Mouse (Mus musculus) neural tube, embryonic 15.5 days (tissue): ENCODE measurements at regions not wholly inside any gene's neighbourhood (a gene's known extent, or its start where the extent isn't known, plus 50 kb on each side); places are given as distances from the start of the nearest gene placed in this dataset.

Experiments
- ATAC-seq: fragments of 200-750 bp; cut with Nextera tagmentation; 2 replicates; pipeline ENCODE4 v1.8.0; 2017; ENCODE audit warnings: mild to moderate bottlenecking, moderate TSS enrichment, moderate library complexity; ENCODE audit not compliant: low FRiP score
- H3K27ac ChIP-seq: fragments of 300-500 bp; sonication (generic); replicated peaks from 2 replicates; pipeline ENCODE4 v1.5.1; 2015; ENCODE audit warnings: mild to moderate bottlenecking, inconsistent platforms
- H3K27me3 ChIP-seq: fragments of 300-500 bp; sonication (generic); replicated peaks from 2 replicates; pipeline ENCODE4 v1.6.1; 2015; ENCODE audit warnings: inconsistent platforms
- H3K36me3 ChIP-seq: fragments of 300-500 bp; sonication (generic); 2 replicates; pipeline ENCODE4 v1.6.1; 2015; ENCODE audit warnings: inconsistent platforms
- H3K4me1 ChIP-seq: fragments of 300-500 bp; sonication (generic); 2 replicates; pipeline ENCODE4 v1.6.1; 2015; ENCODE audit warnings: inconsistent platforms
- H3K4me2 ChIP-seq: fragments of 300-500 bp; sonication (generic); 2 replicates; pipeline ENCODE4 v1.6.1; 2015; ENCODE audit warnings: inconsistent platforms, mild to moderate bottlenecking, moderate library complexity
- H3K4me3 ChIP-seq: fragments of 300-500 bp; sonication (generic); replicated peaks from 2 replicates; pipeline ENCODE4 v1.5.1; 2015; ENCODE audit warnings: mild to moderate bottlenecking, inconsistent platforms
- H3K9ac ChIP-seq: fragments of 300-500 bp; sonication (generic); replicated peaks from 2 replicates; pipeline ENCODE4 v1.6.1; 2015; ENCODE audit warnings: mild to moderate bottlenecking, inconsistent platforms
- H3K9me3 ChIP-seq: fragments of 300-500 bp; sonication (generic); replicated peaks from 2 replicates; pipeline ENCODE4 v1.6.1; 2016; ENCODE audit warnings: inconsistent platforms
- WGBS: fragments of 180-500 bp; shearing (Covaris S2); methylation state at CpG from one replicate; pipeline ENCODE4 v1.1.7; 2015; ENCODE audit warnings: mixed read lengths; 5-methylcytosine and 5-hydroxymethylcytosine counted together

DNA sequence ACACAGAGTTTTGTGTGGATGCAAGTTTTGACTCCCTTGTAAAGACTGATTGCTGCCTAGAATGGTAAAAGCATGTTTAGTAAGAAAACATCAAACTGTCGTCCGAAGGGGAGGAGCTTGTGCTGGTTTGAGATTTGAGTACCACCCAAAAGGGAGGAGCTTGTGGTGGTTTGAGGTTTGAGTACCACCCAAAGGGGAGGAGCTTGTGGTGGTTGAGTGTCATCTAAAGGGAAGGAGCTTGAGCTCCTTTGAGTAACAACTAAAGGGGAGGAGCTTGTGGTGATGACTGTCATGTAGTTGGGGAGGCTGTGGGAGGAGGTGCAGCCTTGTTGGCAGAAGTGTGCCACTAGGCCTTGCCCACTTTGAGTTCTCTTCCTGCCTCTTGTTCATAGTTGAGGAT lies 192.8 kb upstream of the Ajap1 start:
- no peak overlapping the region for H3K4me3 ChIP-seq
- no peaks in the 10 kb centered on the region for H3K4me1 ChIP-seq
- H3K9me3 ChIP-seq = no peaks in the 10 kb centered on the region
- H3K36me3 ChIP-seq = no peaks in the 10 kb centered on the region
- H3K9ac ChIP-seq = no peak overlapping the region
- H3K27me3 ChIP-seq = no peaks in the 10 kb centered on the region
- H3K4me2 ChIP-seq = no peak overlapping the region
- 73% methylated on average over 2 of the region's 2 CpGs for WGBS
- no peak for ATAC-seq
- no peak overlapping the region for H3K27ac ChIP-seq

DNA sequence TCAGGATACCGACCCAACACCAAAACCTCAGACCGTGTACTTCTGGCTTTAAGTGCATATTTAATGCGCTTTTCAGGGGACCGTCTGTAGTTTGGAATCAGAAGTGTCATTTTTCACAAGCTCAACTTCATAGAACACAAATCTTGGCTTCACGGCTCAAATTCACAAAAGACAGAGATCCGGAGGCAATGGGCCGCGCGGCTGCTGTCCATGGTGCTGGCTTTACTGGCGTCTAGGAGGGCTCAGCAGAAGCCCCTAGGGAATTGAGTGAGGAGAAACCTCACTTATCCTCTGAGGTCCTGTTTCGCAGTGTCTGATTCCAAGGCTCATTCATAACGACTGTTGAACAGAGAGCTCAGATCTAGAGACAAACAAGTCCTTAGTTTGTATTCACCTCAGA lies 196.5 kb upstream of the Ajap1 start:
- WGBS = 36% methylated on average over 12 of the region's 12 CpGs
- no peak overlapping the region for H3K27ac ChIP-seq
- H3K9ac ChIP-seq = no peak overlapping the region
- H3K9me3 ChIP-seq = no peaks in the 10 kb centered on the region
- ATAC-seq = no peak
- no peak overlapping the region for H3K4me3 ChIP-seq
- H3K4me1 ChIP-seq = peaks cover 3% of the 10 kb centered on the region; the same call in 1 of the 2 replicates
- no peaks in the 10 kb centered on the region for H3K27me3 ChIP-seq
- no peak overlapping the region for H3K4me2 ChIP-seq
- no peaks in the 10 kb centered on the region for H3K36me3 ChIP-seq

DNA sequence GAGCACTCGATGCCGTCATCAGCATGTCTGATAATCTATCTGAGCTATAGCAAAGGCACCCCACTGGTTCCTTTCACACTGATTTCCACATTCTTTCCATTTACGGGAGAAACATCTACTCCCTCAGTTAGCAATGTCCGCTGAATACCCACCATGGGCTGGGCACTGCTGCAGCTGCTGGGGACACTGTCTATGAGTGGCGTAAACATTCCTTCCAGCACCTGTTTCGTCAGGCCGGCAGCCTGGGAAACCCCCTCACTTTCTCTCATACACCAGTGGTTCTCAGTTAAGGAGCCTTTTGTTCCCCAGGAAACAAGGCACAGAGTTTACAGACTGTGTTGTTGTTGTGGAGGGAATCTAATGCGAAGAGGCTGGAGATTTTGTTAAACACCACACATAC lies 205.8 kb upstream of the Ajap1 start:
- Histone ChIP-seq H3K9ac (no peak overlapping the region), H3K36me3 (no peaks in the 10 kb centered on the region), H3K9me3 (no peaks in the 10 kb centered on the region), H3K27ac (no peak overlapping the region), H3K27me3 (0 out of 2 replicates have a peak, but pooled peaks cover 4% of the 10 kb centered on the region), H3K4me1 (no peaks in the 10 kb centered on the region), H3K4me2 (no peak overlapping the region), H3K4me3 (no peak overlapping the region)
- WGBS = 42% methylated on average over 8 of the region's 8 CpGs
- no peak for ATAC-seq

DNA sequence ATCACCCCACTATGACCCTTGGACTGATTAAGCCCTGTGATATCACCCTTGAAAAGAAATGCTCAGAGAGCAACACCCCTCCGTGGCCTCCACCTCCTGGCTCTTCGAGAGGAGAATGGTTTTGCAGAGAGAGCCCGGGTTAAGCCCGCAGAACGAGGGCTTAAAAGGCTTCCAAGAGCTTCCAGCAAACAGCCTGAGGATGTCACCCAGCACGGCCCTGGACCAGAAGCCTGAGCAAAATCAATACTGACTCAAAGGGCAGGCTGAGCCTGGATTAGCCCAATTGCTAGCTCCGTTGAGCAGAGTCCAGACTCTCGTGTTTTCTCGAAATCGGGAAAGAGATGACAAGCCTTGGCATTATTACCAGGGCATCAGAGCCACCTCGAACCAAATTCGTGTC lies 211.3 kb upstream of the Ajap1 start:
- no peaks in the 10 kb centered on the region for H3K36me3 ChIP-seq
- H3K4me1 ChIP-seq = peaks cover 14% of the 10 kb centered on the region
- peaks cover 4% of the 10 kb centered on the region; the same call in 1 of the 2 replicates for H3K27me3 ChIP-seq
- no peak overlapping the region for H3K9ac ChIP-seq
- no peak overlapping the region for H3K4me3 ChIP-seq
- no peak overlapping the region for H3K27ac ChIP-seq
- no peak for ATAC-seq
- WGBS = 83% methylated on average over 12 of the region's 12 CpGs
- no peak overlapping the region for H3K4me2 ChIP-seq
- no peaks in the 10 kb centered on the region for H3K9me3 ChIP-seq

- WGBS = 9% methylated on average over 14 of the region's 14 CpGs
- no peak overlapping the region for H3K9ac ChIP-seq
- no peaks in the 10 kb centered on the region; the same call in 1 of the 2 replicates for H3K27me3 ChIP-seq
- ATAC-seq = no peak
- H3K27ac ChIP-seq = no peak overlapping the region
- no peak overlapping the region for H3K4me3 ChIP-seq
- peaks cover 14% of the 10 kb centered on the region for H3K4me1 ChIP-seq
- no peak overlapping the region for H3K4me2 ChIP-seq
- H3K9me3 ChIP-seq = no peaks in the 10 kb centered on the region
- no peaks in the 10 kb centered on the region for H3K36me3 ChIP-seq
Observed at GRCm38 (mm10) chr4:153696426-153697040, 213.9 kb upstream of the Ajap1 start.

GRCm38 (mm10) chr4:153707218-153707617 lies 224.6 kb upstream of the Ajap1 start:
- Histone ChIP-seq H3K36me3 (no peaks in the 10 kb centered on the region), H3K27me3 (no peaks in the 10 kb centered on the region), H3K9ac (no peak overlapping the region; the same call in 1 of the 2 replicates), H3K27ac (no peak overlapping the region), H3K4me2 (no peak overlapping the region), H3K4me1 (peaks cover 21% of the 10 kb centered on the region), H3K4me3 (no peak overlapping the region), H3K9me3 (no peaks in the 10 kb centered on the region)
- ATAC-seq = no peak
- WGBS = 66% methylated on average over 8 of the region's 8 CpGs

GRCm38 (mm10) chr4:153714995-153715645 lies 232.5 kb upstream of the Ajap1 start:
- no peak overlapping the region for H3K4me2 ChIP-seq
- H3K36me3 ChIP-seq = no peaks in the 10 kb centered on the region
- H3K27ac ChIP-seq = no peak overlapping the region
- 41% methylated on average over 6 of the region's 6 CpGs for WGBS
- H3K27me3 ChIP-seq = no peaks in the 10 kb centered on the region
- no peak for ATAC-seq
- peaks cover 16% of the 10 kb centered on the region for H3K4me1 ChIP-seq
- H3K4me3 ChIP-seq = no peak overlapping the region
- no peak overlapping the region for H3K9ac ChIP-seq
- no peaks in the 10 kb centered on the region for H3K9me3 ChIP-seq

DNA sequence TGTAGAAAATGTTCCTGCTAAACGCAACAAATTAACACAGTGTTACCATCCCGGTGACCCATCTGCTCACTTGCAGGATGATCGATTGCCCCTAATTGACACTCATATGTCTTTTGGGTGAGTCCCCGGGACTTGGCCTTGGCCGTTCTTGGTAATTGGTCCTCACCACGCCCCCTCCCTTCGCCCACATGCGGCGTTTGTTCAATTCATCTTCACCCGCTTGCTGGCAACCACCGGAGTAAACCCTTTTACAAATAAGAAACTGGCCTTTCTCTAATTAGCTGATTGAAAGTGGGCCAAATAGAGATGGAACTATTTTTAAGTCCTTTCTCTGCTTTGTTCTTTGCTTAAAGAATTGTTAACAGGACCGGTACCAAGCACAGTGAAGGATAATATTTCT lies 234.7 kb upstream of the Ajap1 start:
- Histone ChIP-seq H3K9me3 (no peaks in the 10 kb centered on the region), H3K4me3 (no peak overlapping the region), H3K4me1 (peaks cover 12% of the 10 kb centered on the region), H3K4me2 (no peak overlapping the region), H3K36me3 (no peaks in the 10 kb centered on the region), H3K9ac (no peak overlapping the region), H3K27ac (no peak overlapping the region), H3K27me3 (no peaks in the 10 kb centered on the region)
- no peak for ATAC-seq
- 58% methylated on average over 12 of the region's 12 CpGs for WGBS

DNA sequence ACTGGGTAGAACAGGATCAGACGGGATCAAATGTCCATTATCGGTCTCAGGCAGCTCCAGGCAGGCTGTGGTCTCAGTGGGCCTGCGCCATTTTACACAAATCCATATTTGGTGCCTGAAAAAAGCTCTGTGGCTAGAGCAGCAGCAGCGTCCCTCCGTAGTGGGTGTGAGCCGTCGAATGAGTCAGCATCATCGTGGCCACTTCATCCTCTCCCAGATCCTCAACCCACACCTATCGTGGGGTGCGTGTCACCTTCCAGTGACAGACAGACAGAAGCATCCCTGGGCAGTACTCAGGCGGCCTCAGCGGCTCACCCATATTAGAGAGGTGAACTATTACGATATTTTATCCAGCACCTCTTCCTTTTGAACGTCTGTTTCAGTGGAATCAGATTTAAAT lies 233.0 kb upstream of the A430005L14Rik start:
- Histone ChIP-seq H3K4me3 (no peak overlapping the region), H3K9ac (no peak overlapping the region), H3K36me3 (no peaks in the 10 kb centered on the region), H3K9me3 (no peaks in the 10 kb centered on the region), H3K4me1 (peaks cover 17% of the 10 kb centered on the region; the same call in 1 of the 2 replicates), H3K27ac (no peak overlapping the region), H3K27me3 (no peaks in the 10 kb centered on the region), H3K4me2 (no peak overlapping the region)
- no peak for ATAC-seq
- WGBS = 86% methylated on average over 14 of the region's 14 CpGs

- Histone ChIP-seq H3K4me2 (no peak overlapping the region), H3K4me3 (no peak overlapping the region), H3K9me3 (no peaks in the 10 kb centered on the region), H3K36me3 (no peaks in the 10 kb centered on the region), H3K27ac (no peak overlapping the region; the same call in 1 of the 2 replicates), H3K27me3 (no peaks in the 10 kb centered on the region), H3K9ac (no peak overlapping the region), H3K4me1 (peaks cover 17% of the 10 kb centered on the region; the same call in 1 of the 2 replicates)
- ATAC-seq = no peak
- 45% methylated on average over 10 of the region's 10 CpGs for WGBS
Observed at GRCm38 (mm10) chr4:153727273-153727672, 229.8 kb upstream of the A430005L14Rik start.

- Histone ChIP-seq H3K9ac (no peak overlapping the region), H3K9me3 (no peaks in the 10 kb centered on the region), H3K36me3 (no peaks in the 10 kb centered on the region), H3K27ac (no peak overlapping the region), H3K4me3 (no peak overlapping the region), H3K4me1 (peaks cover 17% of the 10 kb centered on the region; the same call in 1 of the 2 replicates), H3K27me3 (no peaks in the 10 kb centered on the region), H3K4me2 (no peak overlapping the region)
- 33% methylated on average over 10 of the region's 10 CpGs for WGBS
- no peak for ATAC-seq
Observed at GRCm38 (mm10) chr4:153727896-153728422, 229.1 kb upstream of the A430005L14Rik start.

- Histone ChIP-seq H3K4me3 (no peak overlapping the region), H3K36me3 (no peaks in the 10 kb centered on the region), H3K4me1 (peaks cover 26% of the 10 kb centered on the region), H3K4me2 (no peak overlapping the region), H3K27me3 (no peaks in the 10 kb centered on the region), H3K27ac (no peak overlapping the region), H3K9ac (no peak overlapping the region), H3K9me3 (no peaks in the 10 kb centered on the region)
- no peak for ATAC-seq
- whole genome bisulfite sequencing = 87% methylated on average over 11 of the region's 11 CpGs
Observed at GRCm38 (mm10) chr4:153738088-153738487, 218.9 kb upstream of the A430005L14Rik start.
